Comparison of ENCODE assay signal across 17 mouse cellular contexts in genomic region chr2:102945111-102945510, GRCm38 (mm10). TPM values are rescaled to one million over a fixed set of nuclear protein-coding genes. Genes with fewer than 3 reads are reported as not detected.
A peak's percentile ranks its signal among the peaks of the same experiment; 100 is the strongest.
DNase-seq lines count a peak whose midpoint lies in the region; ATAC-seq and TF ChIP-seq lines count a peak whose summit lies in the region.
"Had no signal": no experiment of that assay in that cellular context is flagged by ENCODE, and none has a peak within 500 bp of the region (broad histone marks: within the 10 kb centered on the region; RNA-seq: fewer than 3 reads in every experiment).

No protein-coding gene starts in this region.

- H3K9me3 ChIP-seq in CH12.LX (replicated peaks; ENCODE audit: low read length) = no peaks in the 10 kb centered on the region
- H3K9me3 ChIP-seq in embryonic facial prominence, embryonic 14.5 days (ENCODE audit: control insufficient read depth, low read length) = no peaks in the 10 kb centered on the region
- H3K9me3 ChIP-seq: hindbrain, embryonic 10.5 days; liver, embryonic 13.5 days; megakaryocyte, embryonic 14.5 days; neural tube, embryonic 12.5 days had no signal

- no peak overlapping the region for H3K4me3 ChIP-seq in left cerebral cortex, adult 2 months
- H3K4me3 ChIP-seq in CH12.LX (replicated peaks in 1 of 3; ENCODE audit: low read depth in 2 of 3, low read length in 2 of 3, poor library complexity in 1 of 3) = no peak overlapping the region
- no peak overlapping the region for H3K4me3 ChIP-seq in embryonic facial prominence, embryonic 14.5 days (ENCODE audit: low read depth, low read length)
- H3K4me3 ChIP-seq in myocyte = no peak overlapping the region
- H3K4me3 ChIP-seq: hindbrain, embryonic 10.5 days; liver, embryonic 13.5 days; megakaryocyte, embryonic 14.5 days; neural tube, embryonic 12.5 days had no signal

- no peak for TF ChIP-seq EP300 in CH12.LX (IDR thresholded peaks at IDR 0.05; ENCODE audit: low read length)

- peaks cover 20 to 91% of the 10 kb centered on the region in 2 experiments for H3K4me1 ChIP-seq in CH12.LX (ENCODE audit: control insufficient read depth in 1 of 2, insufficient read depth in 2 of 2)
- H3K4me1 ChIP-seq in embryonic facial prominence, embryonic 14.5 days (ENCODE audit: control insufficient read depth, insufficient read depth, low read length) = peaks cover 31% of the 10 kb centered on the region
- H3K4me1 ChIP-seq: liver, embryonic 13.5 days; neural tube, embryonic 12.5 days had no signal

- dilution Hi-C loops in CH12.LX (cut with MboI; ENCODE audit: extremely low pct_ligation_motif_present, extremely low pct_unique_long_range_greater_than_20kb, low sequenced_read_pairs) = no loop called here

- H3K4me2 ChIP-seq in CH12.LX (ENCODE audit: insufficient read depth, low read depth, poor library complexity, severe bottlenecking) (peak overlapping the region; percentile 34), myocyte (ENCODE audit: low read depth) (peak overlapping the region; percentile 82)
- no peak overlapping the region for H3K4me2 ChIP-seq in embryonic facial prominence, embryonic 14.5 days (ENCODE audit: low read depth, low read length)
- H3K4me2 ChIP-seq: liver, embryonic 13.5 days; neural tube, embryonic 12.5 days had no signal

- H3K27me3 ChIP-seq in CH12.LX (replicated peaks) (no peaks in the 10 kb centered on the region), myocyte (ENCODE audit: control insufficient read depth, insufficient read depth, insufficient read length) (no peaks in the 10 kb centered on the region)
- no peaks in the 10 kb centered on the region for H3K27me3 ChIP-seq in embryonic facial prominence, embryonic 14.5 days (replicated peaks; ENCODE audit: control insufficient read depth, insufficient read depth, low read length)
- H3K27me3 ChIP-seq: liver, embryonic 13.5 days; neural tube, embryonic 12.5 days had no signal

- no peak overlapping the region for H3ac ChIP-seq in myocyte (ENCODE audit: control insufficient read depth, insufficient read length)

- H3K36me3 ChIP-seq in CH12.LX (replicated peaks in 1 of 2; ENCODE audit: control insufficient read depth in 1 of 2, insufficient read depth in 1 of 2, low read length in 1 of 2) = no peaks in the 10 kb centered on the region
- H3K36me3 ChIP-seq in embryonic facial prominence, embryonic 14.5 days (ENCODE audit: control insufficient read depth, insufficient read depth, low read length) = no peaks in the 10 kb centered on the region
- no peaks in the 10 kb centered on the region for H3K36me3 ChIP-seq in myocyte (ENCODE audit: control insufficient read depth, insufficient read depth)
- H3K36me3 ChIP-seq: hindbrain, embryonic 10.5 days; liver, embryonic 13.5 days; neural tube, embryonic 12.5 days had no signal

- intact Hi-C loops in left cerebral cortex, adult 2 months (cut with DNase I) = no loop called here
- intact Hi-C loops in left cerebral cortex, postnatal 4 days (cut with DNase I) = no loop called here

- TF ChIP-seq CTCF in left cerebral cortex, adult 2 months (IDR thresholded peaks at IDR 0.05) = no peak
- TF ChIP-seq CTCF in CH12.LX (conservative IDR thresholded peaks at IDR 0.05 in 1 of 2, IDR thresholded peaks at IDR 0.05 in 1 of 2; ENCODE audit: low read depth in 2 of 2, low read length in 2 of 2) = no peak

- TF ChIP-seq POLR2A in CH12.LX (IDR thresholded peaks at IDR 0.05; ENCODE audit: low read depth, low read length) = no peak
- no peak for TF ChIP-seq POLR2A in myocyte (IDR thresholded peaks at IDR 0.05; ENCODE audit: insufficient read length, low read depth)

- no peak for ATAC-seq in embryonic facial prominence, embryonic 14.5 days (ENCODE audit: low read depth)
- ATAC-seq: forebrain, embryonic 14.5 days had no signal

- H3K27ac ChIP-seq in left cerebral cortex, adult 2 months = peak overlapping the region; percentile 19; the same call in 1 of the 2 replicates
- H3K27ac ChIP-seq in CH12.LX (ENCODE audit: insufficient read depth, low read depth) = peak overlapping the region; percentile 45; the same call in 1 of the 2 replicates
- H3K27ac ChIP-seq in embryonic facial prominence, embryonic 14.5 days (replicated peaks; ENCODE audit: low read depth, low read length) = peak overlapping the region; percentile 88
- H3K27ac ChIP-seq: liver, embryonic 13.5 days; neural tube, embryonic 12.5 days had no signal

- WGBS in embryonic facial prominence, embryonic 14.5 days = 40% methylated on average over 1 of the region's 1 CpGs

- in situ Hi-C loops in CH12.LX (cut with MboI; ENCODE audit: low pct_ligation_motif_present, low pct_unique_long_range_greater_than_20kb, low sequenced_read_pairs) = no loop called here

- no peaks in the 10 kb centered on the region; the same call in 1 of the 2 replicates for H3K79me2 ChIP-seq in CH12.LX (replicated peaks; ENCODE audit: control insufficient read depth, extremely low read depth, insufficient read depth, poor library complexity, severe bottlenecking)
- no peaks in the 10 kb centered on the region for H3K79me2 ChIP-seq in myocyte (ENCODE audit: control insufficient read depth, insufficient read depth)

- peak overlapping the region; percentile 47 for H3K9ac ChIP-seq in CH12.LX (ENCODE audit: insufficient read depth, low read depth)
- H3K9ac ChIP-seq in embryonic facial prominence, embryonic 14.5 days (ENCODE audit: low read depth, low read length) = no peak overlapping the region
- H3K9ac ChIP-seq: liver, embryonic 13.5 days; neural tube, embryonic 12.5 days had no signal

- DNase-seq in left cerebral cortex, adult 2 months (ENCODE audit: extremely low spot score in 1 of 2, low spot score in 2 of 2) = no peak
- no peak for DNase-seq in left cerebral cortex, postnatal 4 days
- DNase-seq in CH12.LX (ENCODE audit: extremely low read depth) = no peak
- no peak for DNase-seq in embryonic facial prominence, embryonic 14.5 days (ENCODE audit: low spot score)
- no peak for DNase-seq in thymus, postnatal 0 days (ENCODE audit: low spot score)
- no peak for DNase-seq in spleen, adult 18-20 months
- DNase-seq: cerebellum, adult 11-12 months; kidney, adult 8-10 months; kidney, postnatal 36 days; liver, embryonic 13.5 days; right cerebral cortex, postnatal 25 days; thymus, postnatal 36 days had no signal

- TF ChIP-seq RAD21 in CH12.LX (IDR thresholded peaks at IDR 0.05; ENCODE audit: low read depth, low read length) = no peak

TF ChIP-seq in CH12.LX, 34 proteins besides CTCF, POLR2A, EP300 and RAD21:
- TF ChIP-seq MAZ (IDR thresholded peaks at IDR 0.05; ENCODE audit: low read depth, low read length) = no peak
- 0 out of 2 replicates have a peak, but pooled peaks have one; percentile 18 for TF ChIP-seq IRF4 (IDR thresholded peaks at IDR 0.05; ENCODE audit: low read depth, low read length)
- no peak for TF ChIP-seq MAX (IDR thresholded peaks at IDR 0.05; ENCODE audit: low read length)
- no peak for TF ChIP-seq NELFE (IDR thresholded peaks at IDR 0.05; ENCODE audit: low read depth, low read length)
- no peak for TF ChIP-seq E2F4 (IDR thresholded peaks at IDR 0.05; ENCODE audit: insufficient replicate concordance, low read depth, low read length)
- TF ChIP-seq USF1 (IDR thresholded peaks at IDR 0.05; ENCODE audit: low read depth, low read length) = no peak

TF ChIP-seq in myocyte, 11 proteins besides CTCF, POLR2A, EP300 and RAD21:
- TF ChIP-seq MAX (IDR thresholded peaks at IDR 0.05; ENCODE audit: low read depth) (no peak), REST (IDR thresholded peaks at IDR 0.05; ENCODE audit: insufficient read depth, insufficient read length) (no peak), SRF (IDR thresholded peaks at IDR 0.05; ENCODE audit: control insufficient read depth, insufficient read length, low read depth) (no peak), TCF3 (IDR thresholded peaks at IDR 0.05; ENCODE audit: insufficient read length, low read depth) (no peak), TCF12 (IDR thresholded peaks at IDR 0.05; ENCODE audit: insufficient read depth, poor library complexity, severe bottlenecking) (no peak), MYOG (IDR thresholded peaks at IDR 0.05; ENCODE audit: control insufficient read depth in 1 of 3, insufficient read depth in 1 of 3, insufficient read length in 2 of 3, low read depth in 2 of 3) (peak in 1 of 3 experiments; percentile 15), MYOD1 (IDR thresholded peaks at IDR 0.05; ENCODE audit: control insufficient read depth in 1 of 3, insufficient read length in 2 of 3, low read depth in 2 of 3) (no peak), E2F4 (IDR thresholded peaks at IDR 0.05; ENCODE audit: insufficient read depth) (no peak), POLR2AphosphoS2 (IDR thresholded peaks at IDR 0.05; ENCODE audit: insufficient read length, low read depth) (no peak)
TF ChIP-seq in myocyte: peak in this region for 1.

RNA-seq across cellular contexts. Expression of gene Cd44, which starts 43.6 kb away (rescaled TPM):
- 1 to 10 TPM; 2.9 to 4.4 TPM for total RNA-seq in left cerebral cortex, adult 2 months (2021)
- 10 to 100 TPM; 10.6 to 11.0 TPM for total RNA-seq in left cerebral cortex, postnatal 4 days (2021)
- total RNA-seq in CH12.LX (2012; rRNA removed) = 122 and 153 TPM in 2 replicates
- 93.3 and 112 TPM in 2 replicates for total RNA-seq in CH12.LX (2014; rRNA removed)
- polyA plus RNA-seq in CH12.LX (2012; ENCODE audit: insufficient read length, low read depth) = 95.3 and 102 TPM in 2 replicates
- polyA plus RNA-seq in embryonic facial prominence, embryonic 14.5 days (2014; fragmentation: Nextera tagmentation; extraction: Ambion mirVana) = 49.8 and 57.3 TPM in 2 replicates
- 77.1 TPM for polyA plus RNA-seq in myocyte (2012; fragmentation: generic; extraction: Trizol)
- 10.5 and 11.6 TPM in 2 replicates for polyA plus RNA-seq in thymus, postnatal 0 days (2015; fragmentation: Nextera tagmentation; extraction: Ambion mirVana)

Comparison
In these comparisons a context has a peak if more than half of its experiments do, and no peak if none do; other contexts are left out.
1. H3K27ac ChIP-seq: peak in every context shown above with its lines; median percentile 88 in embryonic facial prominence, embryonic 14.5 days; 45 in CH12.LX; 19 in left cerebral cortex, adult 2 months.